Mouse (Mus musculus): Measurements from ENCODE around the gene Crybg2. TPM values are rescaled to one million over a fixed set of nuclear protein-coding genes. Genes with fewer than 3 reads are reported as not detected.

The Crybg2 gene
- 0.71 and 0.82 TPM in 2 replicates for polyA plus RNA-seq (2016; fragmentation: Nextera tagmentation; extraction: Ambion mirVana)

GRCm38 (mm10) chr4:134060135-134060865, at the start of gene Crybg2:
Gene Crybg2, plus strand, starts transcription at chr4:134060815.
- Histone ChIP-seq H3K9ac (no peak within 1 kb of the TSS), H3K4me1 (peaks cover 29% of the 10 kb centered on the region), H3K4me2 (peak within 1 kb of the TSS; percentile 15; the same call in 1 of the 2 replicates), H3K36me3 (no peaks in the 10 kb centered on the region), H3K27ac (no peak within 1 kb of the TSS), H3K27me3 (replicated peaks) (peaks cover 39% of the 10 kb centered on the region), H3K9me3 (replicated peaks) (no peaks in the 10 kb centered on the region), H3K4me3 (no peak within 1 kb of the TSS)
- ATAC-seq: no peak
- 54% methylated on average over 28 of the region's 28 CpGs for WGBS (ENCODE audit: insufficient replicate concordance)

GRCm38 (mm10) chr4:134011450-134012414, 48.9 kb upstream of the Crybg2 start:
- Histone ChIP-seq H3K9me3 (replicated peaks) (no peaks in the 10 kb centered on the region), H3K27ac (no peak overlapping the region), H3K9ac (peak overlapping the region; percentile 6; the same call in 1 of the 2 replicates), H3K4me2 (peak overlapping the region; percentile 44), H3K4me3 (0 out of 2 replicates have a peak overlapping the region, but pooled peaks have one; percentile 2), H3K36me3 (no peaks in the 10 kb centered on the region), H3K4me1 (peaks cover 22% of the 10 kb centered on the region), H3K27me3 (replicated peaks) (peaks cover 30% of the 10 kb centered on the region)
- ATAC-seq: no peak
- whole genome bisulfite sequencing (ENCODE audit: insufficient replicate concordance): 10% methylated on average over 16 of the region's 16 CpGs

- Histone ChIP-seq H3K27me3 (replicated peaks) (peaks cover 43% of the 10 kb centered on the region), H3K36me3 (no peaks in the 10 kb centered on the region), H3K27ac (no peak overlapping the region), H3K9me3 (replicated peaks) (no peaks in the 10 kb centered on the region), H3K4me1 (peaks cover 29% of the 10 kb centered on the region), H3K4me3 (no peak overlapping the region), H3K4me2 (no peak overlapping the region), H3K9ac (no peak overlapping the region)
- WGBS (ENCODE audit: insufficient replicate concordance): 51% methylated on average over 12 of the region's 12 CpGs
- no peak for ATAC-seq
Measured at GRCm38 (mm10) chr4:134012858-134013528, 47.6 kb upstream of the Crybg2 start.

- Histone ChIP-seq H3K4me2 (peak overlapping the region; percentile 53; the same call in 1 of the 2 replicates), H3K4me1 (peaks cover 31% of the 10 kb centered on the region), H3K9ac (no peak overlapping the region), H3K27me3 (replicated peaks) (peaks cover 69% of the 10 kb centered on the region), H3K9me3 (replicated peaks) (no peaks in the 10 kb centered on the region), H3K36me3 (no peaks in the 10 kb centered on the region), H3K27ac (no peak overlapping the region), H3K4me3 (no peak overlapping the region)
- WGBS (ENCODE audit: insufficient replicate concordance): 19% methylated on average over 7 of the region's 7 CpGs
- no peak for ATAC-seq
Measured at GRCm38 (mm10) chr4:134016208-134016607, 44.4 kb upstream of the Crybg2 start.

GRCm38 (mm10) chr4:134016767-134017166, 43.8 kb upstream of the Crybg2 start:
- H3K4me3 ChIP-seq: peak overlapping the region; percentile 44; the same call in 1 of the 2 replicates
- 6% methylated on average over 8 of the region's 8 CpGs for WGBS (ENCODE audit: insufficient replicate concordance)
- peak overlapping the region; percentile 53 for H3K4me2 ChIP-seq
- no peaks in the 10 kb centered on the region for H3K9me3 ChIP-seq (replicated peaks)
- H3K9ac ChIP-seq: no peak overlapping the region
- H3K27me3 ChIP-seq (replicated peaks): peaks cover 65% of the 10 kb centered on the region
- H3K4me1 ChIP-seq: peaks cover 26% of the 10 kb centered on the region
- ATAC-seq: no peak
- H3K36me3 ChIP-seq: no peaks in the 10 kb centered on the region
- no peak overlapping the region for H3K27ac ChIP-seq

- peak overlapping the region; percentile 65 for H3K27ac ChIP-seq
- H3K9me3 ChIP-seq (replicated peaks): no peaks in the 10 kb centered on the region
- H3K36me3 ChIP-seq: no peaks in the 10 kb centered on the region
- H3K4me1 ChIP-seq: peaks cover 20% of the 10 kb centered on the region
- 7% methylated on average over 21 of the region's 21 CpGs for WGBS (ENCODE audit: insufficient replicate concordance)
- H3K4me2 ChIP-seq: peak overlapping the region; percentile 53
- peak overlapping the region; percentile 44 for H3K4me3 ChIP-seq
- no peak overlapping the region; the same call in 1 of the 2 replicates for H3K9ac ChIP-seq
- ATAC-seq: peak; percentile 30; the same call in 1 of the 2 replicates
- H3K27me3 ChIP-seq (replicated peaks): peaks cover 59% of the 10 kb centered on the region
Measured at GRCm38 (mm10) chr4:134017201-134017865, 43.3 kb upstream of the Crybg2 start.

- WGBS (ENCODE audit: insufficient replicate concordance): under 1% methylated on average over 46 of the region's 46 CpGs
- Histone ChIP-seq H3K9ac (peak overlapping the region; percentile 36; the same call in 1 of the 2 replicates), H3K36me3 (no peaks in the 10 kb centered on the region), H3K27me3 (replicated peaks) (peaks cover 55% of the 10 kb centered on the region), H3K4me1 (peaks cover 17% of the 10 kb centered on the region; the same call in 1 of the 2 replicates), H3K4me3 (peak overlapping the region; percentile 44), H3K27ac (peak overlapping the region; percentile 65), H3K4me2 (peak overlapping the region; percentile 53), H3K9me3 (replicated peaks) (no peaks in the 10 kb centered on the region)
- no peak; the same call in 1 of the 2 replicates for ATAC-seq
Measured at GRCm38 (mm10) chr4:134018038-134018778, 42.4 kb upstream of the Crybg2 start.

- Histone ChIP-seq H3K4me2 (peak within 1 kb of the TSS; percentile 53), H3K9ac (peak within 1 kb of the TSS; percentile 36; the same call in 1 of the 2 replicates), H3K36me3 (no peaks in the 10 kb centered on the region), H3K4me3 (peak within 1 kb of the TSS; percentile 44), H3K4me1 (peaks cover 17% of the 10 kb centered on the region; the same call in 1 of the 2 replicates), H3K27ac (peak within 1 kb of the TSS; percentile 65), H3K9me3 (replicated peaks) (no peaks in the 10 kb centered on the region), H3K27me3 (replicated peaks) (peaks cover 55% of the 10 kb centered on the region)
- 0 out of 2 replicates have a peak, but pooled peaks have one; percentile 33 for ATAC-seq
- WGBS (ENCODE audit: insufficient replicate concordance): under 1% methylated on average over 9 of the region's 9 CpGs
Measured at GRCm38 (mm10) chr4:134018779-134019145, 41.9 kb upstream of the Crybg2 start, which contains the start of gene Lin28a. Gene Lin28a, minus strand, starts transcription at chr4:134018841.

- Histone ChIP-seq H3K36me3 (no peaks in the 10 kb centered on the region), H3K4me2 (peak overlapping the region; percentile 53), H3K9ac (no peak overlapping the region), H3K27ac (peak overlapping the region; percentile 20), H3K9me3 (replicated peaks) (no peaks in the 10 kb centered on the region), H3K4me1 (peaks cover 17% of the 10 kb centered on the region; the same call in 1 of the 2 replicates), H3K27me3 (replicated peaks) (peaks cover 55% of the 10 kb centered on the region), H3K4me3 (no peak overlapping the region)
- ATAC-seq: peak; percentile 31; the same call in 1 of the 2 replicates
- WGBS (ENCODE audit: insufficient replicate concordance): 5% methylated on average over 9 of the region's 10 CpGs
Measured at GRCm38 (mm10) chr4:134019210-134019609, 41.4 kb upstream of the Crybg2 start.

- Histone ChIP-seq H3K4me1 (peaks cover 17% of the 10 kb centered on the region; the same call in 1 of the 2 replicates), H3K4me3 (no peak overlapping the region), H3K9ac (no peak overlapping the region), H3K36me3 (no peaks in the 10 kb centered on the region), H3K27me3 (replicated peaks) (peaks cover 55% of the 10 kb centered on the region), H3K4me2 (peak overlapping the region; percentile 53), H3K9me3 (replicated peaks) (no peaks in the 10 kb centered on the region), H3K27ac (peak overlapping the region; percentile 20)
- ATAC-seq: peak; percentile 57
- WGBS (ENCODE audit: insufficient replicate concordance): 4% methylated on average over 16 of the region's 16 CpGs
Measured at GRCm38 (mm10) chr4:134019641-134020351, 40.8 kb upstream of the Crybg2 start.
